In the genomic region with DNA sequence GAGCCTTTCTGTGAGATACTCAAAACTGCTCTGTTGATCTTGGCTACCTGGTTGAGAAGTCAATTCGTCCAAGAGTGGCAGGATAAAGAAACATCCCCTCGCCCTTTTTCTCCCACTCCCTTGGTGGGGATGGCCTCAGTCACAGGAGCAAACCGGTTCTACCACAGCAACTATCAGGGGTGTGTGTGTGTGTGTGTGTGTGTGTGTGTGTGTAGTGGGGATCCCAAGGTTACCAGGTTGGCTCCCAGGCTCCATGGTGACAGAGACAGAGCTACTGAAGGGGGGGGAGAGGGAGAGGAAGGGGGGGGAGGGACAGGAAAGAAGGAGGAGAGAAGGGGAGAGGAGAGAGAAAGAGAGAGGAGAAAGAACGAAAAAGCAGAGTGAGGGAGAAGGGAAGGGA, we compare ENCODE assay signal across 9 mouse cellular contexts. TPM values are rescaled to one million over a fixed set of nuclear protein-coding genes. Genes with fewer than 3 reads are reported as not detected.
DNase-seq lines count a peak whose midpoint lies in the region; ATAC-seq lines count a peak whose summit lies in the region.
"Had no signal": no experiment of that assay in that cellular context is flagged by ENCODE, and none has a peak within 500 bp of the region (broad histone marks: within the 10 kb centered on the region; RNA-seq: fewer than 3 reads in every experiment).

No protein-coding gene starts in this region.

- peak overlapping the region; percentile 73 for H3K4me2 ChIP-seq in liver, embryonic 11.5 days
- no peak overlapping the region for H3K4me2 ChIP-seq in forebrain, embryonic 11.5 days (ENCODE audit: low read depth, low read length, severe bottlenecking)
- peak overlapping the region; percentile 70 for H3K4me2 ChIP-seq in intestine, embryonic 15.5 days (replicated peaks)
- H3K4me2 ChIP-seq in neural tube, embryonic 12.5 days (replicated peaks), result peak overlapping the region; percentile 58

- peaks cover 39% of the 10 kb centered on the region for H3K27me3 ChIP-seq in liver, embryonic 11.5 days (replicated peaks; ENCODE audit: control insufficient read depth, insufficient read depth, low read length)
- peaks cover 17% of the 10 kb centered on the region for H3K27me3 ChIP-seq in forebrain, embryonic 11.5 days (ENCODE audit: control insufficient read depth, insufficient read depth, low read length)
- H3K27me3 ChIP-seq in intestine, embryonic 15.5 days (replicated peaks), result peaks cover 21% of the 10 kb centered on the region
- peaks cover 20% of the 10 kb centered on the region for H3K27me3 ChIP-seq in neural tube, embryonic 12.5 days (replicated peaks)

- no peaks in the 10 kb centered on the region for H3K9me3 ChIP-seq in liver, embryonic 11.5 days (ENCODE audit: control insufficient read depth, low read length)
- no peaks in the 10 kb centered on the region for H3K9me3 ChIP-seq in forebrain, embryonic 11.5 days (ENCODE audit: control insufficient read depth, low read length)
- H3K9me3 ChIP-seq in intestine, embryonic 15.5 days, result no peaks in the 10 kb centered on the region
- no peaks in the 10 kb centered on the region for H3K9me3 ChIP-seq in neural tube, embryonic 12.5 days

- H3K4me1 ChIP-seq in liver, embryonic 11.5 days (replicated peaks; ENCODE audit: control insufficient read depth, insufficient read depth, low read length), result peaks cover 8% of the 10 kb centered on the region
- peaks cover 10% of the 10 kb centered on the region; the same call in 1 of the 2 replicates for H3K4me1 ChIP-seq in forebrain, embryonic 11.5 days (replicated peaks; ENCODE audit: control insufficient read depth, insufficient read depth, low read length)
- peaks cover 14% of the 10 kb centered on the region for H3K4me1 ChIP-seq in intestine, embryonic 15.5 days (replicated peaks)
- peaks cover 21% of the 10 kb centered on the region for H3K4me1 ChIP-seq in neural tube, embryonic 12.5 days

- H3K4me3 ChIP-seq in liver, embryonic 11.5 days (ENCODE audit: low read depth, low read length), result no peak overlapping the region; the same call in 1 of the 2 replicates
- no peak overlapping the region for H3K4me3 ChIP-seq in forebrain, embryonic 11.5 days (ENCODE audit: low read depth, low read length)
- H3K4me3 ChIP-seq in intestine, embryonic 15.5 days (replicated peaks), result peak overlapping the region; percentile 35; the same call in 1 of the 2 replicates
- no peak overlapping the region for H3K4me3 ChIP-seq in neural tube, embryonic 12.5 days

- 35% methylated on average over 4 of the region's 4 CpGs for WGBS in liver, embryonic 11.5 days
- 43% methylated on average over 4 of the region's 4 CpGs for WGBS in forebrain, embryonic 11.5 days
- 24% methylated on average over 4 of the region's 4 CpGs for whole genome bisulfite sequencing in intestine, embryonic 15.5 days
- WGBS in neural tube, embryonic 12.5 days, result 48% methylated on average over 4 of the region's 4 CpGs

- H3K27ac ChIP-seq in liver, embryonic 11.5 days (ENCODE audit: low read depth, low read length), result no peak overlapping the region
- no peak overlapping the region; the same call in 1 of the 2 replicates for H3K27ac ChIP-seq in forebrain, embryonic 11.5 days (ENCODE audit: low read depth, low read length)
- H3K27ac ChIP-seq in intestine, embryonic 15.5 days, result peak overlapping the region; percentile 70; the same call in 1 of the 2 replicates
- H3K27ac ChIP-seq in neural tube, embryonic 12.5 days, result peak overlapping the region; percentile 32; the same call in 1 of the 2 replicates

- H3K36me3 ChIP-seq in liver, embryonic 11.5 days (ENCODE audit: control insufficient read depth, insufficient read depth, low read length), result no peaks in the 10 kb centered on the region
- no peaks in the 10 kb centered on the region for H3K36me3 ChIP-seq in forebrain, embryonic 11.5 days (ENCODE audit: control insufficient read depth, insufficient read depth, low read length)
- H3K36me3 ChIP-seq in intestine, embryonic 15.5 days, result no peaks in the 10 kb centered on the region
- H3K36me3 ChIP-seq in neural tube, embryonic 12.5 days, result no peaks in the 10 kb centered on the region

- no peak overlapping the region for H3K9ac ChIP-seq in liver, embryonic 11.5 days (ENCODE audit: low read depth, low read length)
- peak overlapping the region; percentile 63 for H3K9ac ChIP-seq in forebrain, embryonic 11.5 days (ENCODE audit: low read length)
- H3K9ac ChIP-seq in intestine, embryonic 15.5 days, result no peak overlapping the region
- peak overlapping the region; percentile 56; the same call in 1 of the 2 replicates for H3K9ac ChIP-seq in neural tube, embryonic 12.5 days

- no peak for DNase-seq in liver, embryonic 11.5 days (ENCODE audit: low spot score)
- DNase-seq in liver, result no peak
- no peak for DNase-seq in forebrain, embryonic 11.5 days (ENCODE audit: low spot score)
- no peak for DNase-seq in thymus, postnatal 4 days
- no peak for DNase-seq in layer of hippocampus, postnatal 10 days (ENCODE audit: low spot score in 2 of 2)
- no peak for DNase-seq in thymus, postnatal 0 days (ENCODE audit: low spot score)

- ATAC-seq in liver, embryonic 11.5 days (replicated peaks; ENCODE audit: low FRiP score), result no peak
- ATAC-seq in forebrain, embryonic 11.5 days (replicated peaks; ENCODE audit: low FRiP score), result peak; percentile 58; the same call in 1 of the 2 replicates
- peak; percentile 39 for ATAC-seq in intestine, embryonic 15.5 days
- peak; percentile 69; the same call in 1 of the 2 replicates for ATAC-seq in neural tube, embryonic 12.5 days (ENCODE audit: low FRiP score, low read depth)

RNA-seq across cellular contexts. Expression of gene Shisal2a, which starts 4.0 kb away (rescaled TPM):
- 1.0 and 1.9 TPM in 2 replicates for polyA plus RNA-seq in liver, embryonic 11.5 days (2014; fragmentation: Nextera tagmentation; extraction: Ambion mirVana)
- polyA plus RNA-seq in forebrain, embryonic 11.5 days (2014; fragmentation: Nextera tagmentation; extraction: Ambion mirVana), result 1.7 and 3.0 TPM in 2 replicates
- 1.3 and 1.6 TPM in 2 replicates for polyA plus RNA-seq in intestine, embryonic 15.5 days (2015; fragmentation: Nextera tagmentation; extraction: Ambion mirVana)
- 3.2 and 3.5 TPM in 2 replicates for polyA plus RNA-seq in neural tube, embryonic 12.5 days (2016; fragmentation: Nextera tagmentation; extraction: Ambion mirVana)
- total RNA-seq in layer of hippocampus, postnatal 10 days (2021), result not detected
- not detected in 2 replicates for polyA plus RNA-seq in thymus, postnatal 0 days (2015; fragmentation: Nextera tagmentation; extraction: Ambion mirVana)
- total RNA-seq: gastrocnemius, postnatal 4 days had no signal

RNA-seq across cellular contexts. Expression of gene Gpx7, which starts 19.7 kb away (rescaled TPM):
- 21.5 and 21.8 TPM in 2 replicates for polyA plus RNA-seq in liver, embryonic 11.5 days (2014; fragmentation: Nextera tagmentation; extraction: Ambion mirVana)
- 38.7 and 39.3 TPM in 2 replicates for polyA plus RNA-seq in forebrain, embryonic 11.5 days (2014; fragmentation: Nextera tagmentation; extraction: Ambion mirVana)
- polyA plus RNA-seq in intestine, embryonic 15.5 days (2015; fragmentation: Nextera tagmentation; extraction: Ambion mirVana), result 37.5 and 42.6 TPM in 2 replicates
- polyA plus RNA-seq in neural tube, embryonic 12.5 days (2016; fragmentation: Nextera tagmentation; extraction: Ambion mirVana), result 45.2 and 47.4 TPM in 2 replicates
- total RNA-seq in layer of hippocampus, postnatal 10 days (2021), result 10 to 100 TPM; 10.3 to 12.1 TPM
- 7.1 and 7.3 TPM in 2 replicates for polyA plus RNA-seq in thymus, postnatal 0 days (2015; fragmentation: Nextera tagmentation; extraction: Ambion mirVana)

RNA-seq across cellular contexts. Expression of gene Coa7, which starts 59.2 kb away (rescaled TPM):
- polyA plus RNA-seq in liver, embryonic 11.5 days (2014; fragmentation: Nextera tagmentation; extraction: Ambion mirVana), result 43.1 and 44.2 TPM in 2 replicates
- polyA plus RNA-seq in forebrain, embryonic 11.5 days (2014; fragmentation: Nextera tagmentation; extraction: Ambion mirVana), result 54.5 and 56.8 TPM in 2 replicates
- 65.2 and 65.3 TPM in 2 replicates for polyA plus RNA-seq in intestine, embryonic 15.5 days (2015; fragmentation: Nextera tagmentation; extraction: Ambion mirVana)
- 52.5 and 54.8 TPM in 2 replicates for polyA plus RNA-seq in neural tube, embryonic 12.5 days (2016; fragmentation: Nextera tagmentation; extraction: Ambion mirVana)
- total RNA-seq in layer of hippocampus, postnatal 10 days (2021), result 10 to 100 TPM; 31.4 to 42.1 TPM
- 49.4 and 50.9 TPM in 2 replicates for polyA plus RNA-seq in thymus, postnatal 0 days (2015; fragmentation: Nextera tagmentation; extraction: Ambion mirVana)

Comparison
In these comparisons a context has a peak if more than half of its experiments do, and no peak if none do; other contexts are left out.
1. H3K27ac ChIP-seq: peak in intestine, embryonic 15.5 days (single experiment) and neural tube, embryonic 12.5 days (single experiment); none in liver, embryonic 11.5 days (single experiment) and forebrain, embryonic 11.5 days (single experiment).
2. H3K9ac ChIP-seq: peak in forebrain, embryonic 11.5 days (single experiment) and neural tube, embryonic 12.5 days (single experiment); none in liver, embryonic 11.5 days (single experiment) and intestine, embryonic 15.5 days (single experiment).